Mouse (Mus musculus) lung, embryonic 14.5 days (tissue): Measurements from ENCODE around the gene Mast4. TPM values are rescaled to one million over a fixed set of nuclear protein-coding genes. Genes with fewer than 3 reads are reported as not detected.

Source experiments
- ATAC-seq: fragments of 200-750 bp; cut with Nextera tagmentation; 2 replicates; pipeline ENCODE4 v1.8.0; 2017; ENCODE audit warnings: mild to moderate bottlenecking, moderate TSS enrichment, moderate library complexity; ENCODE audit not compliant: insufficient read depth
- DNase-seq: peaks from one replicate; pipeline ENCODE4 v3.0.0-alpha.2; 2015
- H3K27ac ChIP-seq: fragments of 300-500 bp; sonication (generic); 2 replicates; pipeline ENCODE4 v1.5.1; 2014; ENCODE audit warnings: low read depth, mild to moderate bottlenecking, moderate library complexity
- H3K27me3 ChIP-seq: fragments of 300-500 bp; sonication (generic); 2 replicates; pipeline ENCODE4 v1.6.1; 2014; ENCODE audit warnings: low read length, control low read depth; ENCODE audit not compliant: insufficient read depth
- H3K36me3 ChIP-seq: fragments of 300-500 bp; sonication (generic); 2 replicates; pipeline ENCODE4 v1.6.1; 2014; ENCODE audit warnings: control low read depth; ENCODE audit not compliant: insufficient read depth
- H3K4me1 ChIP-seq: fragments of 300-500 bp; sonication (generic); 2 replicates; pipeline ENCODE4 v1.6.1; 2014; ENCODE audit warnings: antibody characterized with exemption, control low read depth; ENCODE audit not compliant: insufficient read depth
- H3K4me2 ChIP-seq: fragments of 300-500 bp; sonication (generic); 2 replicates; pipeline ENCODE4 v1.6.1; 2014; ENCODE audit warnings: mild to moderate bottlenecking
- H3K4me3 ChIP-seq: fragments of 300-500 bp; sonication (generic); 2 replicates; pipeline ENCODE4 v1.5.1; 2014; ENCODE audit warnings: low read depth, low read length
- H3K9ac ChIP-seq: fragments of 300-500 bp; sonication (generic); 2 replicates; pipeline ENCODE4 v1.6.1; 2014
- H3K9me3 ChIP-seq: fragments of 300-500 bp; sonication (generic); 2 replicates; pipeline ENCODE4 v1.6.1; 2016; ENCODE audit warnings: low read depth, low read length, control low read depth
- CTCF ChIP-seq: IDR thresholded peaks from 2 replicates; pipeline ENCODE4 v1.5.1; 2016; ENCODE audit warnings: antibody characterized with exemption, low read depth
- WGBS: fragments of 180-500 bp; shearing (Covaris S2); extraction: QIAGEN DNeasy Blood & Tissue Kit; methylation state at CpG from one replicate; pipeline ENCODE4 v1.1.7; 2014; 5-methylcytosine and 5-hydroxymethylcytosine counted together
- polyA plus RNA-seq: library from polyadenylated mRNA; unstranded; fragments of >200 nt; fragmentation: Nextera tagmentation; extraction: Ambion mirVana; gene quantifications from 2 replicates; pipeline ENCODE4 v1.2.1, GENCODE M21; 2014

The Mast4 gene
- polyA plus RNA-seq, 1 experiment from 2014 or later: 30.8 TPM

DNA sequence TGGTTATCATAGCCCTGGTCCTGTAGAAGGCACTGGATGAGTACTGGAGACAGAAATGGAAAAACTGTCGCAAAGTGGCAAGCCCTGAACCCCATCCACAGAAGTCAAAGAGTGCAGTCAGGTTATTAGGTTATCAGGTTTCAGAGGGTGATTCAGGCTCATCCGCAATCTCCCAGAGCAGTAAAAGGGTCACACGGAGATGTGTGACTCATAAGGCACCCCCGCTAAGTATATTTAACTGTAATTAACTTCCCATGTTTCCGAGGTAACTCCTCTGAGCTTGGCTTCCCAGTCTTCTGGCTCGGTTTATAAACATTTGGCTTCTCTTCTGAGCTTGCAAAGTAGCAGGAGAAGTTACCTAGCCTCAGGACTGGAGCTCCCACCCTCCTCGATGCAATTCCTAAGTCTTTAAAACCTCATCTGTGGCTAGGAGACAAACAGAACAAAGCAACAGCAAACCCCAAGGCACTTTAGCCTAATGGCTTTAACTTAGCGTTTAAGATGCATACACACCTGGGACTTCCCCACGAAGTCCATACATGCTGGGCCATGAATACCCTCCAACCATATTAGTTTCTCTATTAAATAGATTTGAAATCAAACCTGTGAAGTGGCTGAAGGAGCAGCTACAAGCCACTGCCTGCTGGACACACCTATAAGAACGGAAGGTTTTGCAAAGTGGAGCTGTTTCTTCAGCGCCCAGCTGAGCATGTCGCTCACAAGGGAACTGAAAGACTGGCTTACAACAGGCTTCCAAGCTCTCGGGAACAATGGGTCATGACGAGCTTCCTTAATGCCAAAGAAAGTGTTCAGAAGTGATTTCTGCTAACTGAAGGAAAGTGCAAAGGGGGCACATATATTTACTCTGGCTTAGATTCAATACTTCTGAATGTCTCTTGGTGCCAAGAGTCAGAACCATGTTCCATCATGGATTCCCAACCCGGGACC, 439.7 kb downstream of the Mast4 start:
- Histone ChIP-seq H3K4me2 (no peak overlapping the region), H3K27ac (no peak overlapping the region), H3K9ac (no peak overlapping the region), H3K4me1 (peaks cover 3% of the 10 kb centered on the region; the same call in 1 of the 2 replicates), H3K27me3 (no peaks in the 10 kb centered on the region), H3K36me3 (no peaks in the 10 kb centered on the region), H3K9me3 (no peaks in the 10 kb centered on the region), H3K4me3 (no peak overlapping the region)
- 47% methylated on average over 15 of the region's 15 CpGs for WGBS
- DNase-seq (peak; percentile 46), ATAC-seq (no peak; the same call in 1 of the 2 replicates)
- TF ChIP-seq CTCF: no peak

DNA sequence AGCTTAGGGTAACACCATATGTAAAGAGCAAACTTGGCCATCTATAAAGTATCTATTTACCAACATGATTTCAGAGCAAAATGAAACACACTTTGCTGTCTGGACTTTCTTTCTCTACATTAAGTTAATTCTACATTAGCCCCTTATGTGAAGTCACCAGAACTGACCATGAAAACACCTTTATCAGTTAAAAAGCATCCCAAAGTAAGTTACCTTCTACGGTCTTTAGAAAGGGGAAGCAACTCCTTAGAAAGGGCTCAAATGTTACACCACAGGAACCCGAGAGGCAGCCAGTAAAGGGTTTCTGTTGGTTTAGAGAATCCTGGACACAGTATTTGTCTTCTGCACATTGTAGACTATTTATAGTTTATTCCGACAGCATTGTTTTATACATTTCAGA, 441.5 kb downstream of the Mast4 start:
- 78% methylated on average over 3 of the region's 3 CpGs for WGBS
- Histone ChIP-seq H3K27me3 (no peaks in the 10 kb centered on the region), H3K36me3 (no peaks in the 10 kb centered on the region), H3K4me1 (no peaks in the 10 kb centered on the region), H3K9ac (no peak overlapping the region), H3K27ac (no peak overlapping the region), H3K4me3 (no peak overlapping the region), H3K4me2 (no peak overlapping the region), H3K9me3 (no peaks in the 10 kb centered on the region)
- TF ChIP-seq CTCF: no peak
- ATAC-seq (no peak), DNase-seq (no peak)

GRCm38 (mm10) chr13:102889989-102890388, 444.3 kb downstream of the Mast4 start:
- 70% methylated on average over 10 of the region's 10 CpGs for WGBS
- ATAC-seq (no peak), DNase-seq (no peak)
- no peak overlapping the region for H3K4me3 ChIP-seq
- H3K36me3 ChIP-seq: no peaks in the 10 kb centered on the region
- no peak for TF ChIP-seq CTCF
- no peaks in the 10 kb centered on the region for H3K4me1 ChIP-seq
- no peaks in the 10 kb centered on the region for H3K9me3 ChIP-seq
- no peak overlapping the region for H3K4me2 ChIP-seq
- no peak overlapping the region for H3K9ac ChIP-seq
- H3K27me3 ChIP-seq: no peaks in the 10 kb centered on the region
- H3K27ac ChIP-seq: no peak overlapping the region

- no peaks in the 10 kb centered on the region for H3K36me3 ChIP-seq
- no peak overlapping the region for H3K4me3 ChIP-seq
- DNase-seq: no peak
- ATAC-seq: no peak
- H3K27me3 ChIP-seq: no peaks in the 10 kb centered on the region
- 67% methylated on average over 13 of the region's 13 CpGs for WGBS
- no peak overlapping the region for H3K4me2 ChIP-seq
- no peaks in the 10 kb centered on the region for H3K9me3 ChIP-seq
- no peak overlapping the region for H3K27ac ChIP-seq
- TF ChIP-seq CTCF: no peak
- no peaks in the 10 kb centered on the region for H3K4me1 ChIP-seq
- H3K9ac ChIP-seq: no peak overlapping the region
Observed at GRCm38 (mm10) chr13:102889537-102889936, 444.8 kb downstream of the Mast4 start.

DNA sequence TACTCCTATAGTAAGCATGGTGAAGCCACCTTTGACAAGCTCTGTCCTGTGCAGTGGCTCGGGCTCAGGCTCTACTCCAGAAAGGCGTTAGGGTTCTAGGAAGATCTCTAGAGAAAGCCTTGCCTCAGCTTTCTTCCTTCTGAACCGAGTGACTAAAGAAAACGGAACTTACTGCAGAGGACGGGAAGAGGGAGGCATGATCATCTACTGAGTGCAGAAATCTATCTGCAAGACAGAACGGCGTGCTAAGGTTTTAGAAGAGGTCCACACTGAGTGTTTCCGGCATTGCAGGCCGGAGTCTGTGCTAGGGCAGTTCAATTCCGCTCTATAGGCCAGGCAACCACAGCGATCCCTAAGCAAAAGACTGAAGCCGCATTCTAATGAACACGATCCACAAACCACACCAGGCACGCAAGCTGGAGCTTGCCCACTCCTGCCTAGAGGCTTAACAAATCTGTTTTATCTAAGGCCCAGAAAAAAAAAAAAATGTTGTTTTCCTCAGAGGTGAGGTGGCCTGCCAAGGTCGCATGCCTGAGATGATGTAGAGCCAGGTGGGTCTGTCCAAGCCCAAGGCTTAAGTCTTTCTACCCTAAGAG, 445.3 kb downstream of the Mast4 start:
- no peak overlapping the region for H3K4me2 ChIP-seq
- TF ChIP-seq CTCF: no peak
- no peak overlapping the region for H3K9ac ChIP-seq
- ATAC-seq (no peak), DNase-seq (no peak)
- no peaks in the 10 kb centered on the region for H3K4me1 ChIP-seq
- H3K9me3 ChIP-seq: no peaks in the 10 kb centered on the region
- H3K4me3 ChIP-seq: no peak overlapping the region
- WGBS: 75% methylated on average over 15 of the region's 15 CpGs
- peak overlapping the region; percentile 52 for H3K27ac ChIP-seq
- H3K36me3 ChIP-seq: no peaks in the 10 kb centered on the region
- H3K27me3 ChIP-seq: no peaks in the 10 kb centered on the region

GRCm38 (mm10) chr13:102888211-102888610, 446.1 kb downstream of the Mast4 start:
- no peak for TF ChIP-seq CTCF
- H3K27me3 ChIP-seq: no peaks in the 10 kb centered on the region
- H3K27ac ChIP-seq: no peak overlapping the region
- DNase-seq: no peak
- H3K36me3 ChIP-seq: no peaks in the 10 kb centered on the region
- H3K9ac ChIP-seq: no peak overlapping the region
- H3K4me1 ChIP-seq: no peaks in the 10 kb centered on the region
- no peaks in the 10 kb centered on the region for H3K9me3 ChIP-seq
- no peak overlapping the region for H3K4me2 ChIP-seq
- H3K4me3 ChIP-seq: no peak overlapping the region
- no peak for ATAC-seq
- WGBS: 85% methylated on average over 8 of the region's 8 CpGs

DNA sequence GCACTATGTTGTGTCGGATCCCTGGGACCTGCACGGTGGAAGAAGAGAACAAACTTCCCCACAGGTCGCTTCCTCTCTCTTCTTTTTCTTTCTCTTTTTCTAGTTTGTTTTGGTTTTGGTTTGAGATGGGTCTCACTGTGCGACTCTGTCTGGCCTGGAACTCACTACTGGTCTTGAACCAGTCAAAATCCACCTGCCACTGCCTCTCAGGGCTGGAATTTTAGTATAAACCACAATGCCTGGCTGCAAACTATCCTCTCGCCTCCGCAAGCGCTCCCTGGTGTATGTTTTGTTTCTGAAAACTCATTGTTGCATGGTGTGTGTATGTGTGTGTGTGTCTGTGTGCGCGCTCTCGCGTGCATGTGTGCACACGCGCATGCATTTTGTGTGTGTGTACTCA, 446.8 kb downstream of the Mast4 start:
- Histone ChIP-seq H3K4me2 (no peak overlapping the region), H3K9me3 (no peaks in the 10 kb centered on the region), H3K4me1 (no peaks in the 10 kb centered on the region), H3K27me3 (no peaks in the 10 kb centered on the region), H3K36me3 (no peaks in the 10 kb centered on the region), H3K9ac (no peak overlapping the region), H3K4me3 (no peak overlapping the region), H3K27ac (no peak overlapping the region)
- ATAC-seq: no peak
- 96% methylated on average over 13 of the region's 13 CpGs for WGBS
- TF ChIP-seq CTCF: no peak
- no peak for DNase-seq
